Mouse (Mus musculus): ENCODE results near the gene Gm20388. TPM values are rescaled to one million over a fixed set of nuclear protein-coding genes. Genes with fewer than 3 reads are reported as not detected.

Gm20388 gene
- polyA plus RNA-seq, 1 experiment from 2014 or later = not detected

DNA sequence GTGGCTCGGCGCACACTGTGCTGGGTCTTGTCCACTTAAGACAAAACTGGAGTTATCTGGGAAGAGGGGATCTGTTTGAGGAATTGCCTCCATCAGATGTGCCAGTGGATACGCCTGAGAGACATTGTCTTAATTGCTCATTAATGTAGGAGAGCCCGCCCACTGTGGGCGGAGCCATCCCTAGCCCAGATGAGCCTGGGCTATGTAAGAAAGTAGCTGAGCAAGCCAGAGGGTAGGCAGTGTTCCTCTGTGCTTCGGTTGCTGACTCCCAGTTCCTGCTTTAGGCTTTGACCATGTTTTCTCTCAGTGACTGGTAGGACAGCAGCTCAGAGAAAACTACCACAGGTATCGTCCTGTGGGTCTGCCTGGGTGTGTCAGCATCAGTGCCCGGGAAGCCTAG, 2923.8 kb downstream of the Gm20388 start:
- Histone ChIP-seq H3K4me3 (ENCODE audit: low read depth, low read length) (no peak overlapping the region), H3K36me3 (ENCODE audit: control insufficient read depth, insufficient read depth) (no peaks in the 10 kb centered on the region), H3K27ac (ENCODE audit: low read depth, low read length) (no peak overlapping the region), H3K9ac (ENCODE audit: low read depth, low read length) (no peak overlapping the region), H3K4me2 (replicated peaks; ENCODE audit: low read depth) (no peak overlapping the region), H3K27me3 (replicated peaks; ENCODE audit: control insufficient read depth, insufficient read depth, low read length) (no peaks in the 10 kb centered on the region), H3K4me1 (replicated peaks; ENCODE audit: control insufficient read depth, insufficient read depth, low read length) (no peaks in the 10 kb centered on the region), H3K9me3 (ENCODE audit: control insufficient read depth) (no peaks in the 10 kb centered on the region)
- no peak for ATAC-seq
- TF ChIP-seq CTCF (IDR thresholded peaks at IDR 0.05; ENCODE audit: low read depth) = no peak
- 82% methylated on average over 8 of the region's 8 CpGs for WGBS

DNA sequence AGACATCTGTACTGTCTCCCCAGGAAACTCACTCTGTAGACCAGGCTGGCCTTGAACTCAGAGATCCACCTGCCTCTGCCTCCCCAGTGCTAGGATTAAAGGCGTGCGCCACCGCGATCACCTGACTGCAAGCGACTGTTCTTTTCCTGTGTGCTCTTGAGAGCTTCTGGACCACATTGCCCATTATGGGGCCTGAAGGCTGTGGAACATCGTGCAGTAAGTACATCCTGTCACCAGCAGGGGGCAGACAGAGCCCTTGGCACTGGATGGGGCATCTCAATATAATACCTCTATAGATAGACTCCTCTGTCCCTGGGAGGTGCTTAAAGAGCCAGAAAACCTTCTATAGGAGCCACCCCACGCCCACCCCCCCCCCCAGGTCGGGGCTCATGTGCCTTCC, 2924.3 kb downstream of the Gm20388 start:
- peak; percentile 60; the same call in 1 of the 2 replicates for ATAC-seq
- no peaks in the 10 kb centered on the region for H3K27me3 ChIP-seq (replicated peaks; ENCODE audit: control insufficient read depth, insufficient read depth, low read length)
- no peaks in the 10 kb centered on the region for H3K9me3 ChIP-seq (ENCODE audit: control insufficient read depth)
- 32% methylated on average over 8 of the region's 8 CpGs for WGBS
- peak; percentile 88 for TF ChIP-seq CTCF (IDR thresholded peaks at IDR 0.05; ENCODE audit: low read depth)
- H3K4me1 ChIP-seq (replicated peaks; ENCODE audit: control insufficient read depth, insufficient read depth, low read length) = no peaks in the 10 kb centered on the region
- H3K27ac ChIP-seq (ENCODE audit: low read depth, low read length) = no peak overlapping the region
- no peak overlapping the region for H3K4me2 ChIP-seq (replicated peaks; ENCODE audit: low read depth)
- no peaks in the 10 kb centered on the region for H3K36me3 ChIP-seq (ENCODE audit: control insufficient read depth, insufficient read depth)
- no peak overlapping the region for H3K4me3 ChIP-seq (ENCODE audit: low read depth, low read length)
- no peak overlapping the region for H3K9ac ChIP-seq (ENCODE audit: low read depth, low read length)

- Histone ChIP-seq H3K9ac (ENCODE audit: low read depth, low read length) (no peak overlapping the region), H3K27ac (ENCODE audit: low read depth, low read length) (no peak overlapping the region), H3K9me3 (ENCODE audit: control insufficient read depth) (no peaks in the 10 kb centered on the region), H3K4me3 (ENCODE audit: low read depth, low read length) (no peak overlapping the region), H3K4me1 (replicated peaks; ENCODE audit: control insufficient read depth, insufficient read depth, low read length) (no peaks in the 10 kb centered on the region), H3K27me3 (replicated peaks; ENCODE audit: control insufficient read depth, insufficient read depth, low read length) (no peaks in the 10 kb centered on the region), H3K36me3 (ENCODE audit: control insufficient read depth, insufficient read depth) (no peaks in the 10 kb centered on the region), H3K4me2 (replicated peaks; ENCODE audit: low read depth) (no peak overlapping the region)
- no peak for ATAC-seq
- no peak for TF ChIP-seq CTCF (IDR thresholded peaks at IDR 0.05; ENCODE audit: low read depth)
- 78% methylated on average over 12 of the region's 12 CpGs for WGBS
Measured at GRCm38 (mm10) chr8:122836199-122836598, 2925.6 kb downstream of the Gm20388 start.

DNA sequence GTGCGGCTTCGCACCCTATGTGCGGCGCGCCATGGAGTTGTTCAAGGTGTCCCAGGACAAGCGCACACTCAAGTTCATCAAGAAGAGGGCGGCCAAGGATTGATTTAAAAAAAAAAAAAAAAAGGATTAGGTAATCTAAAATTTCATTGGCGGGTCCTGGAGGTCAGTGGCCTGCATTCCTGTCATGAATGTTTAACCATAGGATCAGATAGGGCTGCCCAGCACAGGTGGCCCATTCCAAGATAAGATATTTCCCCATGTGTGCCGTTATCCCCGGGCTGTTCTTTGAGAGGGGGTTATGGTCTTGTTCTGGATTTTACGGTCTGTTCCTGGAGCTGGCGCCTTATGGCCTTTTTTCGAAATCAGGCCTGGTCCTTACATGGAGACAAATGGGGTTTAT, 2926.1 kb downstream of the Gm20388 start:
- Histone ChIP-seq H3K9ac (ENCODE audit: low read depth, low read length) (no peak overlapping the region), H3K27me3 (replicated peaks; ENCODE audit: control insufficient read depth, insufficient read depth, low read length) (no peaks in the 10 kb centered on the region), H3K36me3 (ENCODE audit: control insufficient read depth, insufficient read depth) (no peaks in the 10 kb centered on the region), H3K4me2 (replicated peaks; ENCODE audit: low read depth) (no peak overlapping the region), H3K4me3 (ENCODE audit: low read depth, low read length) (no peak overlapping the region), H3K4me1 (replicated peaks; ENCODE audit: control insufficient read depth, insufficient read depth, low read length) (no peaks in the 10 kb centered on the region), H3K9me3 (ENCODE audit: control insufficient read depth) (no peaks in the 10 kb centered on the region), H3K27ac (ENCODE audit: low read depth, low read length) (no peak overlapping the region)
- TF ChIP-seq CTCF (IDR thresholded peaks at IDR 0.05; ENCODE audit: low read depth) = no peak
- 64% methylated on average over 13 of the region's 13 CpGs for WGBS
- ATAC-seq = no peak

- Histone ChIP-seq H3K4me1 (replicated peaks; ENCODE audit: control insufficient read depth, insufficient read depth, low read length) (no peaks in the 10 kb centered on the region), H3K9ac (ENCODE audit: low read depth, low read length) (no peak overlapping the region), H3K9me3 (ENCODE audit: control insufficient read depth) (no peaks in the 10 kb centered on the region), H3K36me3 (ENCODE audit: control insufficient read depth, insufficient read depth) (no peaks in the 10 kb centered on the region), H3K27me3 (replicated peaks; ENCODE audit: control insufficient read depth, insufficient read depth, low read length) (no peaks in the 10 kb centered on the region), H3K27ac (ENCODE audit: low read depth, low read length) (no peak overlapping the region), H3K4me2 (replicated peaks; ENCODE audit: low read depth) (no peak overlapping the region), H3K4me3 (ENCODE audit: low read depth, low read length) (no peak overlapping the region)
- TF ChIP-seq CTCF (IDR thresholded peaks at IDR 0.05; ENCODE audit: low read depth) = no peak
- 59% methylated on average over 3 of the region's 3 CpGs for WGBS
- no peak for ATAC-seq
Measured at GRCm38 (mm10) chr8:122844161-122844560, 2933.5 kb downstream of the Gm20388 start.

DNA sequence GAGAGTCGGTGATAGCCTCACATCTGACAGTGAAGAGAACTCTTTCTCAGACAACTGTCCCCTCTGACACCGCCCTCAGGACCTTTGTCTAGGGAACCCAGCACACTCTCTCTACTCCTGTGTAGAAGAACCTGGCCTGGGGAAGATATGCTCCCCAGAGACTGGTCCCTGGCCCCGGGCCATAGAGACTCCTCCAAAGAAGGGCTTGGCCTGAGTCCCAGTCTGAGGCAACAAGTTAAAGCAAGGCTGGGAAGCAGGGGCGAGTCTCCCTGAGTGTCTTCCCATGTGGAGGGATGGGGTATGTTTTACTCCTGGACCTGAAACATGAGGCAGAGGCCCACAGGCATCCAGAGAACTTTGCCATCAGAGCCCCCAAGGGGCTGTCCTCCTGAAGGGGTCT, 2935.0 kb downstream of the Gm20388 start:
- Histone ChIP-seq H3K9me3 (ENCODE audit: control insufficient read depth) (no peaks in the 10 kb centered on the region), H3K9ac (ENCODE audit: low read depth, low read length) (no peak overlapping the region), H3K4me2 (replicated peaks; ENCODE audit: low read depth) (no peak overlapping the region), H3K4me3 (ENCODE audit: low read depth, low read length) (no peak overlapping the region), H3K4me1 (replicated peaks; ENCODE audit: control insufficient read depth, insufficient read depth, low read length) (no peaks in the 10 kb centered on the region), H3K36me3 (ENCODE audit: control insufficient read depth, insufficient read depth) (no peaks in the 10 kb centered on the region), H3K27ac (ENCODE audit: low read depth, low read length) (no peak overlapping the region), H3K27me3 (replicated peaks; ENCODE audit: control insufficient read depth, insufficient read depth, low read length) (no peaks in the 10 kb centered on the region)
- no peak for TF ChIP-seq CTCF (IDR thresholded peaks at IDR 0.05; ENCODE audit: low read depth)
- no peak for ATAC-seq
- WGBS = 62% methylated on average over 4 of the region's 4 CpGs
